Mouse (Mus musculus) retina, adult 2 months (tissue): ENCODE results near the gene Gm20521.
"Not testable (repeated sequence)": the region's sequence is repeated elsewhere in the genome, so short reads cannot be mapped to it uniquely, and the experiment has no call there.

Experiments
- DNase-seq: peaks from one replicate; pipeline ENCODE4 v3.0.0-alpha.2; 2012; ENCODE audit warnings: low read depth, low spot score

Gene Gm20521

GRCm38 (mm10) chr14:54936831-54937160 lies 53.6 kb downstream of the Gm20521 start:
- no peak for DNase-seq

GRCm38 (mm10) chr14:54937361-54938182 lies 54.3 kb downstream of the Gm20521 start:
- DNase-seq, result no peak

GRCm38 (mm10) chr14:54938431-54939219 lies 55.4 kb downstream of the Gm20521 start:
- DNase-seq, result no peak

DNA sequence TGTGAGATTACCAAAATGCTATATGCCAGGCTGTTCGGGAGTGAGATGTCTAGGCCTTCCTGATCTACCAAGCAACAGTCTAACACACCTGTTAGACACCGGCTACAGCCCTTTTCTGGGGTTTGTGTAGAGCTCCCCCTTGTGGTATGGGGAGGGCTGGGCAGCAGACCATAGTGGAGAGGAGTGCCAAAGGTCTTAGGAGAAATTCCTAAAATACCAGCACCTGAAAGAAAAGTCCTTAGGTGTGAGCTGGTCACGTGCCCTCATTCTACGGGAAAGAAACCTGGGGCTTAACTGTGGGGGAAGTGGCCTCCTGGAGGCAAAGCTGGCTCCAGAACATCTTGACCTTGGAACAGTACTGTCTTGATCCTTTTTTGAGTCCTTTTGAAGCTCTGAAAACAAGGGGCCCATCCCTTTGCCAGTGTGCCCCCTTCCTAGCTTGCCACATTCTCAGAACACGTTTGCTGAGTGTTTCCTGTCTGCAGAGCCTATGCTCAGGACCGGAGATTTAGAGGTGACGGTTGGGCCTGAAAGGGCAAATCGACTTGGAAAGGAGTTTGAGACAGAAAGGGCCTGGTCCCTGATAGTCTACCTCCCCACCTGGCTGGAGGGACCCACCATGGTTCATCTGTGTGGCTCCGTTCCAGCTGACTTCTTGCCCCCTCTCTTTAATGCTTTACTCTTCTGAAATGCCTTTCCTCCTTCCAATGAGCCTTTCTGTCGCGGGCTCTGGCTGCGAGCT lies 56.4 kb downstream of the Gm20521 start:
- DNase-seq, result peak; percentile 16

GRCm38 (mm10) chr14:54940176-54940530 lies 56.9 kb downstream of the Gm20521 start:
- no peak for DNase-seq

GRCm38 (mm10) chr14:54941024-54941978 lies 58.1 kb downstream of the Gm20521 start:
- DNase-seq, result no peak

DNA sequence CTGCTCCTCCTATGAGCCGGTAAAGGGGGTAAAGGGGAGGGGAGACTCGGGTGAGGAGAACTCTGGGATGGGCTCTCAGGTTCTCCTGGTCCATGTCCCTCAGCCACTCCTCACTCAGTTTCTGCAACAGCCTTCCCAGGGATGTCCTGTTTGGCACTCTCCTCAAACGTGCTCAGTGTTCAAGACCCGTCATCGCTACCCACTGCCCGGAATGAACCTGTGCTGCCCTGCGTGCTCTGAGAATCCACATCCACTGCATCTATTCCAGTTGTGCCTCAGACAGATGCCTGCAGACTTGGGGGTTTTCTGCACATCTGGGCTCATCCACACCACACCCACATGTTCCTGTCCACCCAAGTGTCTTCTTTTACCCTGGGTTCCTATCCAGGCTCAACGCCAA lies 59.2 kb downstream of the Gm20521 start:
- DNase-seq, result no peak

DNA sequence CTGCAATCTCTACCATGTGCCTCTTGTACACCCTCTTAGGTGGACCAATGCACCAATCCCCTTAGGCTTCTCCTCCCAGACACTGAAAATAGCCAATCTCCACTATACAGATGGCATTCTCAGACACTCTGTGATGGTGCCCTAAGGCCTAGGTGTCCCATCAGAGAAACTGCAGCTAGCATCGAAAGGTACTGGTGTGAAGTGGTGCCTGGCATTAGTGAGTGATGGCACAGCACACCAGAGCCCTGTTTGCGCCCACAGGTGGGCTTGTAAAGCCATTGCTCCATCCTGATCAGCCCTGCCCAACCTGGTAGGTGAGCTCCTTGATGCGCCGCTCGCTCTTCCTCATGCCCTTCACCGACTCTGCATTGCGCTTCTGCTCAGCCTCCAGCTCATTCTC lies 60.7 kb downstream of the Gm20521 start:
- DNase-seq, result no peak

GRCm38 (mm10) chr14:54944939-54945338 lies 61.7 kb downstream of the Gm20521 start:
- no peak for DNase-seq

DNA sequence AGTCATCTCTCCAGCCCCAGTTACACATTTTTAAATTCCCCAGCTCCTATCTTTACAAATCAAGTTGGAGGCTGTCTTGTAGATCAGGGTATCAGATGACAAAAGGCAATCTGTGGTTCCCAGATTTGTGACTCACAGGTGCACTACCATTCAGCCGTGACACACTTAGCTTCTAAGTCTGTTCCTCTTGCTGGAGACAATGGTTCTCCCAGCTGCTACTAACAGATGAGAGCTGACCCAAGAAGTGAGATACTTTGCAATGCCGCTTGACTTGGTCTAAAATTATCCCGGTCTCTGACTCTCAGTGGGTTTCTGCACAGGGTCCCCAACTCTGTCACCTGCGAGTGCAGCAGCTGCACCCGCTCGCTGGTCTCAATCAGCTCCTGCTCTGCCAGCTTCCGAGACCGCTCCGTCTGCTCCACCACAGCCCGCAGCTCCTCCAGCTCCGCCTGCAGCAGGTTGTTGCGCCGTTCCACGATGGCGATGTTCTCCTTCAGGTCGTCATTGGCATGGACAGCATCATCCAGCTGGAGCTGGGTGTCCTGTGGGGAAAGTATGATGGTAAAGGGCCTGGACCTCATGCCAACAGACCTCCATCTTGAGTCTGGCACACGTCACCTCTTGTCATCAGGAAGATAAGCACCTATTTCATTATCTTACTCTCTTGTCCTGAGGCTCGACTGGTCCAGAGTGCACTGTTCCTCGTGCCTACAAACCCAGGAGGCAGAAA lies 62.9 kb downstream of the Gm20521 start:
- no peak for DNase-seq

- DNase-seq, result not testable (repeated sequence)
These were observed 63.8 kb downstream of the Gm20521 start for GRCm38 (mm10) chr14:54947008-54947407.
